Mouse (Mus musculus): ENCODE results near the gene Fam213a.
"Not testable (repeated sequence)": the region's sequence is repeated elsewhere in the genome, so short reads cannot be mapped to it uniquely, and the experiment has no call there.

Gene Fam213a

DNA sequence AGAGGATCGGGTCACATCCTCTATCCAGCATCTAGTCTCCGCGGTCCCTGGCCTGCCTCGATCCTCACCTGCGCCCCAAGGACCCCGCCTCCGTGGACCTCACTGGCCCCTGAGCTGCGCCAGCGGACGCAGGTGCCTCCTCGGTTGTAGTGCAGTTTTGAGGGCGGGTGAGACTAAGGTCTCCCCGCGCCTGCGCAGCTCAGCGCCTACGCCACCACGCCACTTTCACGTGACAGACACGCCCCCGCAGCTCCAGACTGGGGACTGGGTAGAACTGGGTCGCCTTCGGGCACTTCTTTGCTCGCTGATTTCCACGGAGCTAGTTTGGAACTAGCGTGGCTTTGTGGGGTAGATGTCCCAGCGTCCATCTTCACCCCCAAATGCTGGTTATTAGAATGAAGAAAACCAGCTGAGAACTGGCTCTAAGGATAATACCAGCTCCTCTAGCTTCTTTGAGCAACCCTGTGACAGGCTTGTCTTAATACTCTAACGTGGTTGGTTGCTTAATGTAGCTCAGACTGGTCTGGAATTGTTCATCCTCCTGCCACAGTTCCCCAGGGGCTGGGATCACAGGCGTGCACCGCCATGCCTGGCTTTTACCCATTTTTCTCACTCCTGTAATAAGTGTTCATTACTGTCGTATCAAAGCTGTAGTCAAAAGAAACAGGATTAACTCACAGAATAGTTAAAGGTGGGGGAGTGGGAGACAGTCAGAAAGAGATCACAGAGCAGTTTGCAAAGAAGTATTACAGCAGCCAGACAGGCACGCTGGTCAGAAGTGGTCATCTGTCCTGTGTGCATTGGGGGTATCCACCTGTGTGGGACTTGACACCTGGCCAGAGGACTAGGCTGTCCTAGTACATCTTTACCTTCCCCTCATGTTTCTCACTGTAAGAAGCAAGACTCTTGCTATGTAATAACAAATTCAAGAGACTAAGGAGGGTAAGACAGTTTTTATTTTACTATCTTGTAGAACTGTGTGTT, at the start of gene Fam213a:
TSS of gene Fam213a (minus strand) at position 159 of the 984 bp plus-strand sequence.
- peak; percentile 93 to 94 for DNase-seq

DNA sequence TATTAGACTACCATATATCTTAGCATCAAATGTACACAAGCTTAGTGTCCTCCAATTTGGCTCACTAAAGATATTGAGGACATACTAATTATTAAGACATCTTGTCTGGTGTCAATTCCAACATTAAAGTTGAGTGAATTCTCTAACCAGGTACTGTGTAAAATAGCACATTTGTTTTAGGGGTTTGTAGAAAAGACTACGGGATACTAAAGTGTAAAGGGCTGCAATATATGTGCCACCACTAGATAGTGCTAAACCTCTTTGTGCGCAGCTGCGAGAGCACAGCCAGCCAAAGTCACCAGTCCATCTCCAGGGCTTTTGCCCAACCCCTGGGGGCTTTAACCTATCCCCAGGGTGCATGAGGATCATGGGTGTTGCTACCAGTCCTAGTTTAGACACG, 39.6 kb upstream of the Fam213a start:
- not testable (repeated sequence) for DNase-seq

DNA sequence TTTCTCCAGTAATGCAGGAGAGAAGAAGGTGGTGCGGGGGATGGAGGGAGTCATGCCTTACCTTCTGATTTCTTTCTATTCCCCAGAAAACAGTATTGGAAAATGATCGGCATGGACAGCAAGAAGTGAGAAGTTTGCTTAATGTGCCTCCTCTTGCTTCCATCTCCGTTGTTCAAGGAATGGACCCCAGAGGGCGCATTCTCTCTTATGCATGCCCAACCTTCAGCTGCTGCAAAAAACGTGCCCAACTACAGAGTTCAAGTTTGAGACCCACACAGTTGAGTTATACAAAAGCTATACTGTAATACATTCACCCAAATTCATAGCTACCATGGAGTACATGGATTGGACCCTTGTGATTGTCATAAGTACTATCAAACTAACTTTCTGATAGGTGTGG, 38.9 kb upstream of the Fam213a start:
- peak in 1 of 2 experiments; percentile 3 for DNase-seq

- no peak for DNase-seq
These were observed 36.9 kb upstream of the Fam213a start for GRCm38 (mm10) chr14:41050471-41050870.

GRCm38 (mm10) chr14:41047402-41047801, 33.8 kb upstream of the Fam213a start:
- no peak for DNase-seq

DNA sequence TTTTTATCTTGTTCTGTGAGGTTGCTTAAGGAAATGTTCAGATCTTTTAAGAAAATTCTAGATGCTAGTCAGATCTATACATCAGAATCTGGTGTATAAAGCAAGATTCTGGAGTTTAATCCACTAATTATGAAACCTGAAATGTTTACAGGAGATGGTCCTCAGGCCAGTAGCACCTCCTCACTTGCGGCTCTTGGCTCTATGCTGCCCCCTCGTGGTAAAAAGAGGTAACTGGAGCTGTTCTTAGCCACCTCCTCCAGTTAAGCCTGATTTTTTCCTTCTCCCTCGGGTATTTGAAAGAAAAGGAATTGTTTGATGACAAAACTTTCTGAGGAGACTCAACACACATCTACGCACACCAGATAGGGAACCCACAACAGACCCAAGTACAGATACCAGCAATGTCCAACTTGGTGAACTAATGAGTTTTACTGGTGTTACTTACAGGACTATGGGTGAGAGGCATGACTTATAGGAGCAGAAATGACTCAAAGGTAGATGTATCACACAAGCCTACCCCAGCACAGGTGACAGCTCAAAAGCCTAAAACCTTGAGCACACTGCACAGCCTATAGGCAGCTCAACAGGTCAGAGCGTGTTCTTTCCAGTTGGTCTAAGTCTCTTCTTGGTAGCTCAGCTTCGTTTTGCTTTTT, 21.7 kb upstream of the Fam213a start:
- DNase-seq, result peak; percentile 35 to 70

DNA sequence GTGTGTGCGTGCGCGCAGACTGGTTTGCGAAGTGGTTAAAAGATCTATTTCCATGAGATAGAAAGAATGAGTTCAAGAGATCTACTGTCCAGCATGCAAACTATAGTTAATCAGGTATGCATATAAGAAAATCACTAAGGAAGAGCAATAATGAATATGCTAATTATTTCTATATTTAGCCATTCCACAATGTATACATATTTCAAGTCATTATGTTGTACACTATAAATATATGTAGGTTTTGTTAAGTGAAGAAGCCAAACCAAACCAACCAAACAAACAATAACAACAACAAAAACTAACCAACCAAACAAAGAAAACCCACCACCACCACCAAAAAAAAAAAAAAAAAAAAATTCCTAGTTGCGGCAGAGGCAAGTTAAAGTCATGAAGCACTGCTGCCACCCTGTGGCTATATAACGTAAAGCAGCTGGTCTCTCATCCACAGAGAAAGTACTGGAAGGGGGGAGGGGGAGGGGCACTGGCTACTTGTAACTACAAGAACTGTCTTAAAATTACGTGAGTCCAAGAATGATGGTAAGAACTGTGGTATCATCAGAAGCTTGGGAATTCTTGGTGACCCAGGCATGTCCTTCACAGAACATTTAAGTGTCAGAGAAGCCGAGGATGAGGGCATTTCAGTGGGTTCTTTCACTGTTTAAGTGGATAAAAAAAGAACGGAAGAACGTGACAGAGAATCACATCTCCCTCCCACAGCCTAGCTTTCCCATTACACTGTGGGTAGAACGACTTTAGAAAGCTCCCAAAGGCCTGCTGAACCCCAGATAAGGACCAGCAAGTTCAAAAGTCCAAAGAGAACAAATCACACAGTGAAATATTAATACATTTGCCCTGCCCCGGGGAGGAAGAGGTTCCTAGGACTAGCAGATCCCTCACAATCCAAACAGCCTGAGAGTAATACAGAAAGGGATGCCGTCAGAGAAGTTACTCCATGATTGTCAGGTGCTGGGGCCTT, 19.8 kb upstream of the Fam213a start:
- peak; percentile 65 to 89 for DNase-seq

DNA sequence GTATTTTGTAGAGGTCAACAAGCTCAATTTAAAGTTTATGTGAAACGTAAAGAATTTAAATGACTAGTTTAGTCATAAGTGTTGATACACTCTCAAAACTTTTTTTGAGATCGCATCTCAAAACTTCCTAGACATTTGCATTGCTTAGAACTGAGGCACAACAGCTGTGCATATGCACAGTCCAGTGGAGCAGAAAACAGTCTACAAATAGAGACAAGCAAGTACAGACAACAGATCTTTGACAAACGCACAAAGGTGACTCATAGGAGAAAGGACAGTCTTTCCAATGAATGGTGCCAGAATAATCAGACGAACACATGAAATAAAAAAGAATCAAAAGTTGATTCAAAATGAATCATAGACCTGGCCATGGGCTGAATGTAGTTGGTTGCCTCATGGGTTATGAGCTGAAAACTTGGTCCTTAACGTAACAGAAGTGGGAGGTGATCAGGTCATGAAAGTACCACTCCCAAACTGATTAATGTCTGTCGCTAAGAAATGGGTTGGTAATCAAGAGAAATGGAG, 17.5 kb upstream of the Fam213a start:
- DNase-seq, result no peak

GRCm38 (mm10) chr14:41029303-41029702, 15.7 kb upstream of the Fam213a start:
- peak in 1 of 2 experiments; percentile 69 for DNase-seq

GRCm38 (mm10) chr14:41025594-41026284, 12.2 kb upstream of the Fam213a start:
- no peak for DNase-seq

GRCm38 (mm10) chr14:41025087-41025486, 11.5 kb upstream of the Fam213a start:
- DNase-seq, result no peak

GRCm38 (mm10) chr14:41021246-41021645, 7.7 kb upstream of the Fam213a start:
- DNase-seq, result no peak

- DNase-seq, result no peak
These were observed 3.9 kb upstream of the Fam213a start for GRCm38 (mm10) chr14:41017460-41017859.

- no peak for DNase-seq
These were observed 1.2 kb upstream of the Fam213a start for GRCm38 (mm10) chr14:41014701-41015240.

- DNase-seq, result no peak
These were observed 445 bp downstream of the Fam213a start for GRCm38 (mm10) chr14:41013143-41013542.

DNA sequence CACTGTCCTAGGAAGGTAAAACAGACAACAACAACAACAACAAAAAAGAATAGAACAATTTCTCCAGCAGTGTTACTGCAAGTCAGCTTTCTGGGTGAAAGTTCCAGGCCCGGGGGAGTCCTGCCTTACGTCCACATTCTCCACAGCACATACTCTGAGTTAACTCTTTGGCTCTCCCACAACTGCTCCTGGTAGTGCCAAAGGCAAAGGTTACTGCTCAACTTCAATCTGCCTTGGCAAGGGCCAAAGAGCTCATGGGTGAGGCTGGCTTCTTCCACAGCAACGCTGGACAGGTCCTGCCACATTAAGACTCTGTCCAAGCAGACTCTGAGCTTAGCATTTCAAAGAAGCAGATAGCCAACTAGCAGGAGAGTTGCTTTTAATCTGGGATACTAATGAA, 1.7 kb downstream of the Fam213a start:
- peak; percentile 75 to 89 for DNase-seq

GRCm38 (mm10) chr14:41008138-41008537, 5.5 kb downstream of the Fam213a start:
- DNase-seq, result peak; percentile 70 to 80

DNA sequence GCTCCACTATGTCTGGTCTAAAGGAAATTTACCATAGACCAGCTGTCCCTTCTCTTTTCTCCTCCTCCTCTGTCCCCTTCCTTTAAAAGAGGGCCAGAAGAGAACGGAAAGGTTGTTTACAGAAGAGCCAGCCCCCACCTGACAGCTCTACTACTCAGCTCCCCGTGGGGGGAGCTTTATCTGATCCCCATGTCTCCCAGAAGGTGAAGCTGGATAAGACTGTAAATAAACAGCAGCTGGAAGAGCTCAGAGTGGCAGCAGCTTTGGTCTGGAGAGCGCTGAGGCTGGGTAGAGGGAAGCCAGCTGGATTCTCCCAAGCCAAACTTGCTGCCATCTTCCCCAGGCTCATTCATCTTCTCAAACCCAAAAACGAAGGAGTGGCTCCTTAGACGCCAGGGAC, 5.9 kb downstream of the Fam213a start:
- DNase-seq, result no peak

DNA sequence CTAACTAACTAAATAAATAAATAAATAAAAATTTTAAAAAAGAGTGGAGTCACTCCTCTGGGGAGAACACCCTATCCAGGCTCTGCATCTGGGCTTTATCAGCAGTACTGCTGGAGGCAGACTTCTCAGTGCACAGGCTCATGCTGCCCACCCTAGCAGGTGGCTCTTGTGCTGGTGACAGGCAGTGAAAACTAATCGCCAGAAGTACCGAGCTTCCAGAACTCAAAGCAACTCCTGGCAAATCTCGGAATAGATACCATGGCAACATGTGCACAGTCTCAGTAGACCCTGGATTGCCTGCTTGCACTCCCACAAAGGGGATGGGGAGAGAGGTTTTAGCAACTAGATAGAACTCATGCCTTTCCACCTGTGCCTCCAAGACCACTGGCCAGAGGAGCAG, 6.7 kb downstream of the Fam213a start:
- DNase-seq, result no peak

DNA sequence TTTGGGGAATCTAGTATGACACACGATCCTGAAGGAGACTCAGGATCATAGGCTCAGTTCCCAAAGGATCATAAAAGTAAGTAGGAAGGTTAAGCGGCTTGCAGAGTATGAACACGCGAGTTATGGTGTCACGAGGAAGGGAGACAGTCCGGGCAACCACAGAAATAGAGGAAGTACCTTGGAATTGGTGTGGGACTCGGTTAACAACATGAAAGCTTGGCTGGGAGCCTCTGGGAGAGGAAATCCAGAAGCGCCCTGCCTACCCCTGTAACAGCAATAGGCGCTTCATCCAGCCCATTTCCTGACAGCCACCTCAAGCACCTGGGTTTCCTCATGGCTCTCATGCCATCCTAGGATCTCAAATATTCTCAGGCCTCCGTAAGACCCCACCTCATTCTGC, 7.3 kb downstream of the Fam213a start:
- DNase-seq, result no peak

GRCm38 (mm10) chr14:41005716-41006115, 7.9 kb downstream of the Fam213a start:
- no peak for DNase-seq
